13 mouse cellular contexts compared by ENCODE assay signal in the genomic region with DNA sequence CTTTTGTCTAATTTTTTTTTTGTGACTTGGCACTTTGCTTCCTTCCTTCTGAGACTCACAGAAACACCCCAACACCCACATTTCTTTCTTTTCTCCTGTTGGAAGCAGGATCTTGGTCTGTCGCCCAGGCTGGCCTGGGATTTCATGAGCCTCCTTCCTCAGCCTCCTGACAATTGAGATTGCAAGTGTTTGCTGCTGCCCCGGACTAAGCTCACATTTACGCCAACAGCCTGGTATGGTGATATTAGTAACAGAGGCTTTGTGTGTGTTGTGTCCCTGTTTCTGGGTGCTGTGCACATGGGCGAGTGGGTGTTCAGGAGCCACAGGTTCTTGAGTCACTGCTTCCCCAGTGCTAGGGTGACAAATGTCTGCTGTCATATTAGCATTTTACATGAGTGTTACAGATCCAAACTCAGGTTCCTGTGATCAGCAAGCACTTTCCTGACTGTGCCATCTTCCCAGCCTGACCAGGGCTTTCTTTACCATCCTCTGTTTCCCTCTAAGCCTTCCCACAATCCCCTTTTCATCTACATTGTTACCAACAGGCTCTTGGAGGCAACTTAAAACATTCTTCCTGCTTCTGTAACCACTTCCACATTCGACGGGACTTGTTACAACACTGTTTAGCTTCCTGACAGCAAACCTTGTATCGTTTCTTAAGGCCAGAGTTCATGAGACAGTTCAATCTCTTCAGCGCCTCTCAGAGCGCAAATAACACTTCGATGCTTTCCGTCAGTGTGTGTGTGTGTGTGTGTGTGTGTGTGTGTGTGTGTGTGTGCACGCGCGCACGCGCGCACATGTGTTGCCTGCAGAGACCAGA. TPM values are rescaled to one million over a fixed set of nuclear protein-coding genes. Genes with fewer than 3 reads are reported as not detected.
DNase-seq lines count a peak whose midpoint lies in the region; TF ChIP-seq lines count a peak whose summit lies in the region.
"Had no signal": no experiment of that assay in that cellular context is flagged by ENCODE, and none has a peak within 500 bp of the region (broad histone marks: within the 10 kb centered on the region; RNA-seq: fewer than 3 reads in every experiment).

No protein-coding gene starts in this region.

- no peak overlapping the region for H3K4me3 ChIP-seq in spleen, adult 2 months (ENCODE audit: extremely low read depth, insufficient read depth, insufficient read length)
- H3K4me3 ChIP-seq: neural tube, embryonic 13.5 days; stomach, embryonic 15.5 days had no signal

- peak overlapping the region; percentile 71 for H3K27ac ChIP-seq in spleen, adult 2 months (ENCODE audit: insufficient read depth, low read length)
- H3K27ac ChIP-seq: neural tube, embryonic 13.5 days; stomach, embryonic 15.5 days had no signal

- H3K4me1 ChIP-seq in spleen, adult 2 months (ENCODE audit: control insufficient read depth, insufficient read depth, insufficient read length), result peaks cover 22% of the 10 kb centered on the region
- H3K4me1 ChIP-seq: neural tube, embryonic 13.5 days; stomach, embryonic 15.5 days had no signal

- TF ChIP-seq POLR2A in spleen, adult 2 months (IDR thresholded peaks at IDR 0.05; ENCODE audit: low read depth, low read length), result no peak

- H3K36me3 ChIP-seq in spleen, adult 2 months (ENCODE audit: control insufficient read depth, insufficient read depth, low read length), result no peaks in the 10 kb centered on the region; the same call in 1 of the 2 replicates
- H3K36me3 ChIP-seq: stomach, embryonic 15.5 days had no signal

- no peak for TF ChIP-seq CTCF in spleen, adult 2 months (IDR thresholded peaks at IDR 0.05; ENCODE audit: extremely low read depth, insufficient read depth, insufficient read length, insufficient replicate concordance)

- DNase-seq in heart, postnatal 4 days, result peak; percentile 3
- no peak for DNase-seq in heart, adult 9 months (ENCODE audit: low spot score in 2 of 2)
- DNase-seq in spleen, adult 2 months (ENCODE audit: low read depth in 1 of 2, low spot score in 2 of 2), result no peak
- DNase-seq in spleen, adult 12 weeks (ENCODE audit: low spot score), result no peak
- DNase-seq in frontal cortex, postnatal 36 days (ENCODE audit: low spot score in 2 of 2), result peak; percentile 66 to 72
- DNase-seq in right cerebral cortex, postnatal 36 days (ENCODE audit: low spot score in 2 of 2), result peak; percentile 59 to 69
- DNase-seq in yolk sac, embryonic 10.5 days (ENCODE audit: low spot score), result no peak
- DNase-seq in ovary, postnatal 36 days (ENCODE audit: low spot score), result no peak
- DNase-seq: cerebellum, adult 18-20 months had no signal

- 56% methylated on average over 17 of the region's 17 CpGs for WGBS in spleen, adult 2 months

- no peaks in the 10 kb centered on the region for H3K27me3 ChIP-seq in spleen, adult 2 months (ENCODE audit: control insufficient read depth, insufficient read depth, low read length)
- H3K27me3 ChIP-seq: neural tube, embryonic 13.5 days; stomach, embryonic 15.5 days had no signal

RNA-seq across cellular contexts. Expression of gene Shisa5, which starts 15.3 kb away (rescaled TPM):
- total RNA-seq in heart, postnatal 4 days (2021), result 10 to 100 TPM; 48.2 to 50.4 TPM
- polyA plus RNA-seq in spleen, adult 2 months (2012; rRNA removed), result 4,319 and 4,795 TPM in 2 replicates

RNA-seq across cellular contexts. Expression of gene Pfkfb4, which starts 31.5 kb away (rescaled TPM):
- total RNA-seq in heart, postnatal 4 days (2021), result 1 to 10 TPM; 3.4 TPM
- polyA plus RNA-seq in spleen, adult 2 months (2012; rRNA removed), result 22.6 and 25.4 TPM in 2 replicates

RNA-seq across cellular contexts. Expression of gene Trex1, which starts 36.5 kb away (rescaled TPM):
- total RNA-seq in heart, postnatal 4 days (2021), result 1 to 10 TPM; 9.1 to 9.3 TPM
- 137 and 262 TPM in 2 replicates for polyA plus RNA-seq in spleen, adult 2 months (2012; rRNA removed)

RNA-seq across cellular contexts. Expression of gene Ucn2, which starts 37.3 kb away (rescaled TPM):
- not detected for total RNA-seq in heart, postnatal 4 days (2021)
- polyA plus RNA-seq in spleen, adult 2 months (2012; rRNA removed), result 0.92 and 0.97 TPM in 2 replicates
- total RNA-seq: megakaryocyte-erythroid progenitor cell, adult 5-6 weeks had no signal
- polyA plus RNA-seq: heart, embryonic 14.5 days; neural tube, embryonic 13.5 days had no signal

RNA-seq across cellular contexts. Expression of gene Atrip, which starts 50.8 kb away (rescaled TPM):
- 10 to 100 TPM; 10.4 to 11.1 TPM for total RNA-seq in heart, postnatal 4 days (2021)
- 16.2 and 17.0 TPM in 2 replicates for polyA plus RNA-seq in spleen, adult 2 months (2012; rRNA removed)

Comparison
In these comparisons a context has a peak if more than half of its experiments do, and no peak if none do; other contexts are left out.
1. DNase-seq: peak in heart, postnatal 4 days (single experiment), frontal cortex, postnatal 36 days (2 of 2) and right cerebral cortex, postnatal 36 days (2 of 2); none in heart, adult 9 months (0 of 2), spleen, adult 2 months (0 of 2), spleen, adult 12 weeks (single experiment), yolk sac, embryonic 10.5 days (single experiment) and ovary, postnatal 36 days (single experiment).